Mouse (Mus musculus) mesoderm, embryonic 11.5 days (tissue): Measurements from ENCODE around the gene Gm11627.

ENCODE experiments used
- DNase-seq: peaks from one replicate; pipeline ENCODE4 v3.0.0-alpha.2; 2012; ENCODE audit warnings: low read depth, low spot score

The Gm11627 gene

DNA sequence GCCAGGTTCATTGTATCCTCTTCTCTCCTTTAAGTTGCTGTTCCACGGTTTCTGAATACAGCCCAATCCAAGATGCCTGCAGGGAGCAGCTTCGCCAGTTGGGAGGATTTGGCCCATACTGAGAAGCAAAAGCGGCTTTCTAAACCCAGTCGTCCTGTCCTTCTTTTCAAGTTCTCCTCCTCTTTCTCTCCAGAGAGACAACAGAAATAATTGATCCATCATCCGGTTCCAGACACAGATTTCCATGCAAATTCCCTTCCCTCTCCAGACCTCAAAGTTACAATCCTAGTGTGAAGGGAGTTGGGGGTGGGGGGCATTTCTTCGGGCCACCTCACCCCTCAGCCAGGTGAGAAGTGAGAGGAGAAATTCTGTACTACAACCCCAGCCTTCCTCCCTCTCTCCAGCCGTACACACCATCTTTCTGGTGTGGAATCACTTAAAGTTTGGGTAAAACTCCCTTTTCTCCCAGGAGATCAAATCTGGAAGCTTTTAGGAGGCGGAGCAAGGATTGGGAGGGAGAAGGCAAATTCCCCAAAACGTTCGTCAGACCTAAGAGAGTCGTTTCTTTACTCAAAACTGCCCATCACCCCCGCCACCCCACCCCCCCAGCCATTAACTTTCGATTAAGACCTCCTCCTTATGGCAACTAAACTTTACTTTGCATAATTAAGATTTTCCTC, 23.7 kb upstream of the Gm11627 start:
- DNase-seq = peak; percentile 81

DNA sequence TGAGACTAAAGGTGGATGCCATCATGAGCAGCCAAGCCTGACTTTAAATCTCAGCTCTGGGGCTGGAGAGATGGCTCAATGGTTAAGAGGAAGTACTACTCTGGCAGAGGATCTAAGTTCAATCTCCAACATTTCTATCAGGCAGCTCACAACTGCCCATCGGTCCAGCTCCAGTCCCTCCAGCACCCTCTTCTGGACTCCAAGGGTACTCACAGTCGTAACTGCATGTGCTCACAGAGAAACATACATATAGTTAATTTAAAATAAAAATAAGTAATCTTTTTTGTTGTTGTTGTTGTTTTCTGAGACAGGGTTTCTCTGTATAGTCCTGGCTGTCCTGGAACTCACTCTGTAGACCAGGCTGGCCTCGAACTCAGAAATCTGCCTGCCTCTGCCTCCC, 20.7 kb upstream of the Gm11627 start:
- peak; percentile 42 for DNase-seq

DNA sequence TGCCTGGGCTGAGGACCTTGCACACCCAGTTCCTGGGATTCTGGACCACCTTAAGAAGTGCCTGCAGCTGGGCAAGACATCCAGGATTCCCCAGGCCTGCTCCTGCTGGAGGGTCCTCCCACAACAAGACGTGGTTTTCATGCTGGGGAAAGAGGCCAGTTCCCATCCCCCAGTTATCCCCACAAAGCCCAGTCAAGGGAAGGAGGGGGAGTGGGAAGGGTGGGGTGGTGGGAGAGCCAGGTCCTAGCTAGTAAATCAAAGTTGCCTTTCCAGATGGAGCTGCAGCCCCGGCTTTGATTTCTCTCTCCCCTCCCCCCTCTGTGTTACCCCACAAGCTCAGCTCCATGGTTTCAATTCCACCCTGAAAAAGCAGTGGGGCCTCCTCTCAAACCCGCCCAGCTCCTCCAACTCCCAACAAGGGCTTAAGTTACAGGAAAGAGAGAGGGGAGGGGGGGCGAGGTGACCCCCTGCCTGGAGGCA, 16.1 kb upstream of the Gm11627 start:
- DNase-seq = peak; percentile 91

DNA sequence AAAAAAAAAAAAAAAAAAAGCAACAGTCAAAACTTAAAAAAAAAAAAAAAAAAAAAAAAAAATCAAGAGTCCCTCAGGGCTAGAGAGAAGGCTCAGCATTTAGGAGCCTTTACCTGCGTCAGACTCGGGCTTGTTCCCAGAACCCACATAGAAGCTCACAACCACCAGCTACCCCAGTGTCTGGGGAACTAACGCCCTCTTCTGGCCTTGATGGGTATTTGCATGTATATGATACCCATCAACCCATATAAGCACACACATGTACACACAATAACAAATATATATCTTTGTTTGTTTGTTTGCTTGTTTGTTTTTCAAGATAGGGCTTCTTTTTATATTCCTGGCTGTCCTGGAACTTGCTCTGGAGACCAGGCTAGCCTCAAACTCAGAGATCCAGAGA, 8.3 kb upstream of the Gm11627 start:
- no peak for DNase-seq

DNA sequence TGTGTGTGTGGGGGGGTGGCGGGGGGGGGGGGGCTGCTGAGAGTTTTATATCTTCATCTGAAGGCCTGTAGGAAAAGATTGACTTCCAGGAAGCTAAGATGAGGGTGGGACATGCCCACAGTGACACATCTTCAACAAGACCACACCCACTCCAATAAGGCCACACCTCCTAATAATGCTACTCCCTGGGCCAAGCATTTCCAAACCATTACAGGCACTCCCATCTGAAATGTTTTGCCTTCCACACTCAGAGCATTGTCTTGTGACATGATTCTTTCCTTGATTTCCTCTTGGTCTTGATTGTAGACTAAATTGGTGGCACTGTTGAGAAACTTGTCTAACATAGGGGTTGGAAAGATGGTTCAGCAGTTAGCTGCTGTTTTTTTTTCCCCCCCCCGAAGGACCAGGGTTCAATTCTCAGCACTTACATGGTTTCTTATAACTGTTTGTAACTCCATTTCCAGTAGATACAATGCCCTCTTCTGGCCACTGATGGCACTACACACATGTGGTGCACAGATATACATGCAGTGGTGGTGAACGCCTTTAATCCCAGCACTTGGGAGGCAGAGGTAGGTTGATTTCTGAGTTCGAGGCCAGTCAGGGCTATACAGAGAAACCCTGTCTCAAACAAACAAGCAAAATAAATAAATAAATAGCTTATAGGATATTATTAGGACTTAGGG, 7.3 kb upstream of the Gm11627 start:
- DNase-seq = no peak

DNA sequence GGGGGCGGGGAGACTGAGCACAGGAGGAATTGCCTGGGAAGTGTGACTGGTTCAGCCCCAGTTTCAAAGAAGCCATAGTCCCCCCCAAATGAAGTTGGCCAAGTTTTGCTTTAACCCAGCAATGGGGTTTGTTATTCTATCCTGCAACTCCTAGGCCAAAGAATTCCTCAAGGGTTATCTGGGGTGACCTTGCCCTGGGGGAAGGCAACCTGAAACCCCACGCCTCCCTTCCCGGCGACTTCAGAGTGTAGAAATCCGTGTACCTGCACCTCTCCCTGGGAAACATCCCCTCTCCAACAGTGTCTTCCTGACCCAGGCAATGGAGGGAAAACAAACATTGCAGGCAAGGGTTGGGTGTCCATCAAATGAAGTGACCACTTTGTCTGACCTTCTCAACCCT, 3.5 kb upstream of the Gm11627 start:
- DNase-seq = no peak

DNA sequence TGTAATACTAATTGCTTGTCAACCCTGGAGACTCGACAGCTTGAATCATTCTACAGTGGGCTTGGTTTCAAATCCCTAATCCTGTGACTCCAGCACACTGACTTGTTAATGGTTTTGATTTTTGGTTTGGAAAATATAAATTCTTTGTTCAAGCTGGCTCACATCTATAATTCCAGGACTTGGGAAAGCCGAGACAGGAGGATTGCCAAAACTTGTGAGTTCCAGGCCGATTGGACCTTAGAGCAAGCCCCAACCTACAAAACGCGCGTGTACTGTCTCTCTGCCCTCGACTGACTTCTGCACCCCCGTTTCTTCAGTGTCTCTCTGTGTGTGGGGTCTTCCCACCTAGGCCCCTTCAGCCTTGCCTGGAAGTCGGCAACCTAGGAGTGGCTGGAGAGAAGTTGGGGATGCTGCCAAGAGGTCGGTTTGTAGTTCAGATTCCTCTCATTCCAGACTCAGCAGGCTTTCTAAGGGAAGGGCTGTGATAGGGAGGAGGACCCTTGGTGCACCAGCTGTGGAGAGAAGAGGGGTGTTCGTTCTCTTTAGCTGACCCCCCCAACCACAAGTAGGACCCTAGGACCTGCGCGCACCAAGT, 2.9 kb upstream of the Gm11627 start:
- no peak for DNase-seq

DNA sequence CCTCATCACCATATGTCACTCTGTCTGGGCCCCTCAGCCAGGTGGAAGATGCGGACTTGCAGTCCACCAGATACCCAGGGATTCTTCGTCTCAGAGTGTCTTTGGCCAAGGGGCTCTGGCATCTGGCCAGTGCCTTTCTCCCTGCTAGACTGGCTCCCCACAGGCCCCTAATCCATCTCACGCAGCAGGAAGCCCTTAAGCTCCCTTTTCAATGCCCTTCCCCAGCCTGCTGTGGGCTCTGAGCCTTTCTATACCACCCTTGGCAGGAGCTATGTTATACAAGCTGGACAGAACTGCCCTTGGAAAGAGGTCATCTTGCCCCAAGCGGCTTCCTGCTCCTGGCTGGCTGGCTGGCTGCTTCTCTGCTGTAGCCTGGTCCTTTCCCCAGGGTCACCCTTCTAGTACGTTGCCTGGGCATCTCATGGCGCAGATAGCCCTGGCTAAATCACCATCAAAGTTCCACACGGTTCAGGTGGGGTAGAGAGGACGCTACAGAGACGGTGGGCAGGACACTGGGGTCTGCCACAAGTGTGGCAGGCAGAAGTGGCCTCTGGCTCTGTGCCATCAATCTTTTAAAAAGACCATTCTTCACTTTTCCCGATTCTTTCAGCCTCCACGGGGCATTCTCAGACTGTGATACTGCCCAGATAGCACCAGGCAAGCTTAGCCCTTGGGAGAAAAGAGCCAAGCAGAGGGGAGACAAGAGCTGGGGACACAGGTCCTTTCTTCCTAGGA, 2.2 kb upstream of the Gm11627 start:
- no peak for DNase-seq

DNA sequence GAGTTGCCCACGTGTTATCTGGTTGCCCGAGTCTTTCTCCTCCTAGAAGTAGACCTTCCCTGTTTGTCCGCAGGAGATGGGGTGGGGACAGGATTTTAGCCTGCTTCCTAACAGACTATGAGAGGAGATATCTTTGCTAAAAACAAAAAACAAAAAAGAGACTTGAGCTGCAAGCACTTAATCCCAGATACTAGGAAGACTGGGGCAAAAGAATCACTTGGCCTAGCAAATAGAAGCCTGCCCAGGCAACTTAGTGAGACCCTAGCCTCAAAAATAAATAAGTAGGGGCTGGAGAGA, 721 bp upstream of the Gm11627 start:
- DNase-seq = no peak

DNA sequence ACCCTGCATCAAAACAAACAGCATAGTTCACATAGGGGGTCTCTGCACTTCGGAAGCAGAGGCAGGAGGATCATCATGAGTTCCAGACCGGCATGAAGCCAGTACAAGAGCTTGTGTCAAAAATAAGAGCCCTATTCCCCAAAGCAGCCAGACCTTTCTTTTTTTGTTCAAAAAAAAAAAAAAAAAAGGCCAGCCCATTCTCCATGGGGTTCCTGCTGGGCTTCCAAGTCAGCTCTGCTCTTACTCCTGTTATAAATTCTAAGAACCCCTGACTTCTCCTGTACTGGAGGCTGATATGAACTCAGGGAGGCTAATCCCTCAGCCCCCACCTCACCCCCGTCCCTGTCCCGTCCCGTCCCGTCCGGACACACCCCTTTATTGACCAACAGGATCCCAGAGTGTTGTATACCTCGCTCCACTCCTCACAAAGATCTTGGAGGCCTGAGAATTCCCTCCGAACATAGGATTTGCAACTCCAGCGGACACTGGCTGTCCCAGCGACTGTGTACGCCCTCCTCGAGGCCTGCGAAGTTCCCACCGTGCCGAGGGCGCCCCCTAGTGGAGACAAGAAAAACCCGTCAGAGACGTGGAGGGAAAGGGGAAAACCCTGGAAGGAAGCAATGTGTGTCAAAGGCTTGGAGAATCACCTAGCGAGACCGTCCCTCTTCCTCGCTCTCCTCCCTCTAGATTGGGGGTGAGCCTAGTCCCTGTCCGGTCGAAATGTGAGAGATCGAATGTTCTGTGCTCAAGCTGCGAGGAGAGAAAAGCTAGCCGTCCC, 731 bp downstream of the Gm11627 start:
- DNase-seq = peak; percentile 90

DNA sequence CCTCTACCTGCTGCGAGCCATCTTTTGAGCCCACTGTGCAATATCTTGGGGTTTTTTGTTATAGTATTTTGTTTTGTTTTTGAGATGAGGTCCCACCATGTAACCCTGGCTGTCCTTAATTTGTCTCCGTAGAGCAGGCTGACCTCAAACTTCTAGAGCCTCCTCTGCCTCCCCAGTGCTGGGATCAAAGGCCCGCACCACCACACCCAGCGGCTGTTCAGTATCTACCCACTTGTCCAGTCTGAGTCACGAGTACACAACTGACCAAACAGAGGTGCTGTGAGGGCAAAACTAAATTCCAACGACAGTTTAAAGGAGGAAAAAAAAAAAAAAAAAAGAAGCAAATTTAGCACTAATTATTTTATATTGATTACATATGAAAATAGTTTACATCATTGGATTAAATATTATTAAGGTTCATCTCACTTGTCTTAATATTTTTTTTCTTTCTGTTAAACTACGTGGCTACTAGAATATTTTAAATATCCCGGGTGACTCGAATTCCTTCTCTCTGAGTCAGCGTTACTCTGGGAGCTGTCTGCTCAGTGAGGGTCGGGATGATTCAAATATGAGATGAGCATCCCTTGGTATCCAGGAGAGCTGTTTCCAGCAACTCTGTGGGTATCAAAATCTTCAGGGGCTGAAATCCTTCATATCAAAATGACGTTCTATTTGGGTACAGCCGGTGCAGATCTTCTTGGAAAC, 3.1 kb downstream of the Gm11627 start:
- DNase-seq = no peak

DNA sequence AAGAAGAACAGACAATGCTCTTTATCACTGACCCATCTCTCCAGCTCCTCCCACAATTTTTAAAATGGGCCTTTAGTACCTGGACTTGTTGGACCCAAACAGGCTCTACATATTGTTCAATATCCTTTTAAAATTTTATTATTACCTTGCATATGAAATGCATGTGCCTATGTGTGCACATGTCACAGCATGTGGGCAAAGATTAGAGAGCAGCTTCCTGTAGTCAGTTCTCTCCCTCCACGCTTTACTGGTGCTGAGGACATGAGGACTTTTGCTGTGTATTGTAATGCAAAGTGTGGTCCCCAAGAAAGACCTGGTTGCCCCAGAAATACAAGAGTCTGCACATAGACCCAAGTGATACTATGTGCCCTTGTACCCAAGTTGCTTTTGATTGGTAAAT, 4.2 kb downstream of the Gm11627 start:
- DNase-seq = no peak

DNA sequence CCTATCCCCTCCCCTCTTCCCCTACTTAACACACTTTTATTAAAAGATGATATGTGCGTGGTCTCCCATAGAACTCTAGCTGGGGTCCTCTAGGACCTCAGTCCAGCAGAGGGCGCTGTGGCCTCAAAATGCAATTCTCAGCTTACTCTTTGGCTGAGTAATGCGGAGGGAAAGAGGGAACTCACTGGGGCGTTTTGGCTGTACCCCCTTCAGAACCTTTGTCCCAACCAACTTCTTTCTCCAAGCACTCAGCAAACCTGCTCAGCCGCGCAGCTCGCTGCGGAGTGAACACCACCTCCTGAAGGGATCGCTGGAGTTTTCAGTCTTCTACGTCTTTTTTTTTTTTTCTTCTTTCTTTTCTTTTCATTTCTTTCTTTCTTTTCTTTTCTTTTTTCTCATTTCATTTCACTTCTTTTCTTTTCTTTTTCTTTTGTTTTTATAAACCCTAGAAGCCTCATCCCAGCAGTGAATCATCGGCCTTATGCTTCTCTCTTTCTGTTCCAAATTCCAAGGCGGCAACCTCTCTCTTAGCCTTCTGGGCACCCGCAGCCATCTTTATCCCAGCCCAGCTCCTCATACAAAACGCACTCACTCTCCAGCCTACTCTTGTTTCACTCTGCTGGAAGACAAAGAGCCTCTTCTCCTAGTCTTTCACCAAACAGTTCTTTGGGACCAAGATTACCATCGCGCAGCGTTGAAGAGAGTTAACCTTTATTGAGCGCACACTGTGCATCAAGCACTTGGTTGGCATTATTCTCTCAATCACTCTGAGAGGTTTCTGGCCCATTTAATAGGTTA, 6.2 kb downstream of the Gm11627 start:
- DNase-seq = peak; percentile 94

DNA sequence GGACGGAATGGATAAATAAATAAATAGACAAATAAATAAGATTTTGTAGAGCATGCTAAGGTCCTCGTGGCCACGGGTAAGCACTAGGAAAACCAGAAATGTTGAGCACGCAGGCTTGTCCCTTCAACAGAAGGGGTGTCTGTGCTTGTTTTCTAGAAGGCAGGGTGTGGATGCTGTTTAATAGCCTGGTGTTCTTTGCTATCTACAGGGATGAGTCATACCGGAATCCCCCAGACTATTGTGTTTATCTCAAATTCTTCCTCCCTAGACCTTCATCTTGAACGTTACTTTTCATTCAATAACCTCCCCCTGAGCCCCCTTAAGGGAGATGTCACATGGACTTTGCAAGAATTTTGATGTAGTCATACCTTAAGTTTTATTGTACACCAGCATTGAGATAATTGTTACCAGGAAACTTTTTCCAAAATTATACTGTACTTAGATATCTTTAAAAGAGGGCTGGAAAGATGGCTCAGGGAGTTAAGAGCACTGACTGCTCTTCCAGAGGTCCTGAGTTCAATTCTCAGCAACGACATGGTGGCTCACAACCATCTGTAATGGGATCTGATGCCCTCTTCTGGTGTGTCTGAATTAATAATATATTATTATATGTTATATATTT, 10.4 kb downstream of the Gm11627 start:
- DNase-seq = no peak

DNA sequence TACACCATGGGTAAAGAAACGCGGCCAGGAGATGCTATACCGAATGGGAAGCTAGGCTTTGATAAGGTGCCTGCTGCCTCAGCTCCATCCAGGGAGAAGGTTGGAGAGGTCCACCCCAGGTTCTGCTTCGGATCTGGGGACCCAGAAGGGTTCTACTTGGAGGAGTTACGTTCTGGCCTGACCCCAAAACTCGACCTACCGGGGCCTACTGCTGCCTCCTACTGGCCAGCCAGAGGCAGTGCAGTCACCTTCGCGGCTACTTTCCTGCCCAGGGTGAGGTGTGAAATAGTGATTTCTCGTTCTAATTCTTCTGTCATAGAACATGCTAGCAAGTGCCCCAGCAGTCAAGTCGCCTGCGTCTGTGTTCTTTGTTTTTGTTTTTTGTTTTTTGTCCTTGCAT, 11.1 kb downstream of the Gm11627 start:
- no peak for DNase-seq

DNA sequence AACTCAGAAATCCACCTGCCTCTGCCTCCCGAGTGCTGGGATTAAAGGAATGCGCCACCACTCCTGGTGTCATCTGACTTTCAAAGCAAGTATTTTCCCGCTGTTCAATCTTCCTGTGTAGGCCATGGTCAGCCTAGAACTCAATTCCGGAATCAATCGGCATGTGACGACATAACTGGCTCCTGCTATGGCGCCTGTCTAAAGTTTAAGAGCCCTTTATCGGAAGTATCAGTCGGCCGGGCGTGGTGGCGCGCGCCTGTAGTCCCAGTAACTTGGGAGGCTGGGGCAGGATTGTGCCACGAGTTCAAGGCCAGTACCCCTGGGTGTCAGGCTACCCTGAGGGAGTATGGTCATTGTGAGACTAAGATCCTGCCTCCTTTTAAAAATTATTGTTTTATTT, 11.5 kb downstream of the Gm11627 start:
- DNase-seq = no peak

DNA sequence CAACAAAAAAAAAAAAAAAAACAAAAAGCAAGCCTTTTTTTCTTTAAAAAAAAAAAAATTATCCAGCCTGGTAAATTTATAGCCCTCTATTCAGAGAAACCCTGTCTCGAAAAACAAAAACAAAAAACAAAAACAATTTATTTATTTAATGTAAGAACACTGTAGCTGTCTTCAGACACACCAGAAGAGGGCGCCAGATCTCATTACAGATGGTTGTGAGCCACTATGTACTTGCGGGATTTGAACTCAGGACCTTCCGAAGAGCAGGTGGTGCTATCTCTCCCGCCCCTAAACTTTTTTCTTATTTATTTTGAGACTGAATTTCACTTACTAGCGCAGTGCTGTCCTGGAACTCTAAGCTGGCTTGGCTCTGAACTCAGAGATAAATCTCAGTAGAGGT, 12.1 kb downstream of the Gm11627 start:
- DNase-seq = no peak

DNA sequence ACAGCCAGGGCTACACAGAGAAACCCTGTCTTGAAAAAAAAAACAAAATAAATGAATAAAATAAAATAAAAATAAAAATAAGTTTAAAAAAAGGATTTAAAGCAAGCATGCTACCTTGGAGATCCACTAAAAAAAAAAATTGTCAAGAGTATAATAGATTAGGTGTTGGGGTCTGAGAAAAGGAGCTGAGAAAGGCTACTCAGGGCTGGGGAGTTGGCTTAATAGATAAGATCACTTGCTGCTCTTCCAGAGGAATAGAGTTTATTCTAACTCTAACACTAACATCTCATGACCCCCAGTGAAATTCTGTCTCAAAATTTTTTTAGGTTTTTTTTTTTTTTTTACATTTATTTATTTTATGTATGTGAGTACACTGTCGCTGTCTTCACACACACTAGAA, 13.0 kb downstream of the Gm11627 start:
- DNase-seq = no peak

DNA sequence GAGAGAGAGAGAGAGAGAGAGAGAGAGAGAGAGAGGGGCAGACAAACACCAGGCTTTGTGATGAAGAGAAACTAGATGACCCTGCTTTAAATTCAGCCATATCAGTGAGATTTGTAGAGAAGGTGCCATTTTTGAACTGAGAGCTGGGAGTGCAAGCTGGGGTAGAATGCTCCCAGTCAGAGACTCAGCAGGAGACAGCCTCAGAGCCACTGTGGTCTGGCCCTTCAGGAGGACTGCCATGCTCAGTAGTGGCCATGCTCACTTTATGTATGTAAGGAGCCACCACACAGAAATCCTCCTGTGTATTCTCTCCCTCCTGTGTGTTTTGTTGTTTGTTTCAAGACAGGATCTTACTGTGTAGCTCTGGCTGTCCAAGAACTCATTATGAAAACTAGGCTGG, 13.5 kb downstream of the Gm11627 start:
- DNase-seq = no peak
